Mouse (Mus musculus) CH12.LX (cell line): ENCODE measurements around the gene Ces4a. TPM values are rescaled to one million over a fixed set of nuclear protein-coding genes. Genes with fewer than 3 reads are reported as not detected.

ENCODE experiments used
- DNase-seq: peaks from one replicate; pipeline ENCODE4 v3.0.0-alpha.2; 2013; ENCODE audit errors: extremely low read depth
- H3K27ac ChIP-seq: 2 replicates; pipeline ENCODE4 v1.5.1; 2012; ENCODE audit warnings: low read depth, mild to moderate bottlenecking, control low read depth, moderate library complexity; ENCODE audit not compliant: insufficient read depth
- H3K27me3 ChIP-seq: replicated peaks from 2 replicates; pipeline ENCODE3; 2012; ENCODE audit warnings: inconsistent platforms
- H3K36me3 ChIP-seq, 2 experiments: replicated peaks in 1 of 2; 2 replicates each; pipeline versions ENCODE3 to v1.6.1; 2012; ENCODE audit warnings: inconsistent platforms in 1 of 2, low read length in 1 of 2, mild to moderate bottlenecking in 1 of 2, mixed read lengths in 1 of 2, moderate library complexity in 1 of 2; ENCODE audit not compliant: control insufficient read depth in 1 of 2, insufficient read depth in 1 of 2
- H3K4me1 ChIP-seq, 2 experiments: 2 replicates each; pipeline ENCODE4 v1.6.1; 2012; ENCODE audit warnings: inconsistent platforms in 1 of 2, moderate library complexity in 1 of 2; ENCODE audit not compliant: insufficient read depth in 2 of 2, control insufficient read depth in 1 of 2
- H3K4me2 ChIP-seq: 2 replicates; pipeline ENCODE4 v1.6.1; 2012; ENCODE audit warnings: low read depth, mild to moderate bottlenecking, control low read depth; ENCODE audit not compliant: poor library complexity, insufficient read depth, severe bottlenecking
- H3K4me3 ChIP-seq, 3 experiments: fragments of 150-350 bp in 1 of 3; sonication (generic) in 1 of 3; replicated peaks in 1 of 3; 2 replicates each; pipeline versions ENCODE3 to v1.5.1; 2011 to 2012; ENCODE audit warnings: low read depth in 2 of 3, low read length in 2 of 3, mild to moderate bottlenecking in 2 of 3, moderate library complexity in 2 of 3, control low read depth in 1 of 3, improper control_type of control experiment in 1 of 3, inconsistent platforms in 1 of 3, mixed read lengths in 1 of 3; ENCODE audit not compliant: poor library complexity in 1 of 3
- H3K79me2 ChIP-seq: replicated peaks from 2 replicates; pipeline ENCODE4 v1.6.1; 2012; ENCODE audit warnings: mild to moderate bottlenecking, moderate library complexity; ENCODE audit not compliant: control insufficient read depth, poor library complexity, insufficient read depth, severe bottlenecking; ENCODE audit errors: extremely low read depth
- H3K9ac ChIP-seq: 2 replicates; pipeline ENCODE4 v1.6.1; 2012; ENCODE audit warnings: low read depth, mild to moderate bottlenecking, control low read depth, moderate library complexity; ENCODE audit not compliant: insufficient read depth
- H3K9me3 ChIP-seq: replicated peaks from 2 replicates; pipeline ENCODE3; 2012; ENCODE audit warnings: low read length, inconsistent platforms, mixed read lengths
- CHD1 ChIP-seq: IDR thresholded peaks from 2 replicates; pipeline ENCODE4 v1.6.1; 2012; ENCODE audit warnings: low read depth, low read length, improper control_type of control experiment, inconsistent platforms
- CTCF ChIP-seq, 2 experiments: IDR thresholded peaks in 1 of 2; conservative IDR thresholded peaks in 1 of 2; 2 replicates each; pipeline ENCODE4 v1.5.1; 2011 to 2012; ENCODE audit warnings: low read depth in 2 of 2, low read length in 2 of 2, improper control_type of control experiment in 1 of 2, inconsistent platforms in 1 of 2, mild to moderate bottlenecking in 1 of 2, moderate library complexity in 1 of 2
- EP300 ChIP-seq: IDR thresholded peaks from 2 replicates; pipeline ENCODE4 v1.6.1; 2011; ENCODE audit warnings: low read length, improper control_type of control experiment
- ETS1 ChIP-seq: conservative IDR thresholded peaks from 2 replicates; pipeline ENCODE4 v1.6.1; 2012; ENCODE audit warnings: low read depth, mild to moderate bottlenecking, inconsistent platforms, low read length, improper control_type of control experiment, moderate library complexity
- GABPA ChIP-seq: IDR thresholded peaks from 2 replicates; pipeline ENCODE4 v1.6.1; 2012; ENCODE audit warnings: low read depth, low read length, improper control_type of control experiment, inconsistent platforms; ENCODE audit not compliant: insufficient replicate concordance
- JUN ChIP-seq: IDR thresholded peaks from 2 replicates; pipeline ENCODE4 v1.6.1; 2011; ENCODE audit warnings: low read depth, mild to moderate bottlenecking, low read length, improper control_type of control experiment, moderate library complexity; ENCODE audit not compliant: insufficient read depth
- KAT2A ChIP-seq: IDR thresholded peaks from 2 replicates; pipeline ENCODE4 v1.6.1; 2012; ENCODE audit warnings: low read length, improper control_type of control experiment, inconsistent platforms; ENCODE audit not compliant: insufficient replicate concordance
- MAX ChIP-seq: IDR thresholded peaks from 2 replicates; pipeline ENCODE4 v1.6.1; 2011; ENCODE audit warnings: low read length, improper control_type of control experiment
- MAZ ChIP-seq: IDR thresholded peaks from 2 replicates; pipeline ENCODE4 v1.6.1; 2012; ENCODE audit warnings: low read depth, mild to moderate bottlenecking, inconsistent platforms, low read length, improper control_type of control experiment, moderate library complexity
- MEF2A ChIP-seq: IDR thresholded peaks from 2 replicates; pipeline ENCODE4 v1.6.1; 2014; ENCODE audit warnings: low read depth, mild to moderate bottlenecking, inconsistent platforms, low read length, improper control_type of control experiment, borderline replicate concordance
- MYC ChIP-seq: IDR thresholded peaks from 2 replicates; pipeline ENCODE4 v1.6.1; 2011; ENCODE audit warnings: low read depth, mild to moderate bottlenecking, improper control_type of control experiment, low read length
- NRF1 ChIP-seq: IDR thresholded peaks from 2 replicates; pipeline ENCODE4 v1.6.1; 2014; ENCODE audit warnings: low read depth, mild to moderate bottlenecking, inconsistent platforms, low read length, improper control_type of control experiment, moderate library complexity
- RAD21 ChIP-seq: IDR thresholded peaks from 2 replicates; pipeline ENCODE4 v1.6.1; 2011; ENCODE audit warnings: low read depth, mild to moderate bottlenecking, low read length, improper control_type of control experiment, moderate library complexity
- SMC3 ChIP-seq: IDR thresholded peaks from 2 replicates; pipeline ENCODE4 v1.6.1; 2011; ENCODE audit warnings: low read depth, low read length, improper control_type of control experiment
- TBP ChIP-seq: conservative IDR thresholded peaks from 2 replicates; pipeline ENCODE4 v1.6.1; 2011; ENCODE audit warnings: low read depth, low read length, improper control_type of control experiment
- UBTF ChIP-seq: IDR thresholded peaks from 2 replicates; pipeline ENCODE4 v1.6.1; 2012; ENCODE audit warnings: low read depth, mild to moderate bottlenecking, inconsistent platforms, low read length, improper control_type of control experiment, moderate library complexity
- ZNF384 ChIP-seq: IDR thresholded peaks from 2 replicates; pipeline ENCODE4 v1.6.1; 2012; ENCODE audit warnings: low read depth, low read length, improper control_type of control experiment, inconsistent platforms
- dilution Hi-C: fragments of 300-500 bp; cut with MboI; formaldehyde crosslinking; loops from 2 replicates; pipeline ENCODE4 v1.14.3; 2020; ENCODE audit warnings: low sequenced_read_pairs; ENCODE audit not compliant: extremely low pct_unique_long_range_greater_than_20kb, extremely low pct_ligation_motif_present
- in situ Hi-C: fragments of 300-500 bp; cut with MboI; formaldehyde crosslinking; loops from 3 replicates; pipeline ENCODE4 v1.14.3; 2019; ENCODE audit warnings: low sequenced_read_pairs, low pct_ligation_motif_present, low pct_unique_long_range_greater_than_20kb, mixed read lengths
- polyA plus RNA-seq: library from polyadenylated mRNA; unstranded; fragments of >175 nt; gene quantifications from 2 replicates; pipeline ENCODE4 v1.2.1, GENCODE M21; 2012; ENCODE audit warnings: low read depth; ENCODE audit not compliant: insufficient read length
- total RNA-seq, 2 experiments: library from RNA; depleted of rRNA; stranded (reverse); fragments of 300-350 nt in 1 of 2; fragments of >200 nt in 1 of 2; gene quantifications; 2 replicates each; pipeline ENCODE4 v1.2.3; 2012 to 2014

Gene Ces4a
- total and polyA plus RNA-seq, 3 experiments: not detected

DNA sequence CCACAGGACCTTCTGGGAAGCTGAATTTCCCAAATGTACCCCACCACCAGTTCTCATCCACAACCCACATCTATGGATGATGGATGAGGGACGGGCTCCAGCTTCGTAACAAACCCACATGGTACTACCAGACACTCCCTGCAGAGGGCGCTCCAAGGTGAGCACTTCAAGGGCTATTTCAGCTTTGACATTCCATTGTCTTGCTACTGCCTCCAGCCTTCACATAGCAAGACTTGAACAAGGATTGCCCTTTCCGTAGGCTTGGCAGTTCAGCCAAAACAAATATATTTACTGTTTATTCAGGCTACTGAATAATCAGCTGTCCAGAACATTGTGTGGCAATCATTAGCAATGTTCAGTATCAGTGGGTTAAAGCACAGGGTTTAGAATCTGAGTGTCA lies 6.8 kb downstream of the Ces4a start:
- no peaks in the 10 kb centered on the region for H3K27me3 ChIP-seq
- H3K79me2 ChIP-seq: no peaks in the 10 kb centered on the region
- H3K4me2 ChIP-seq: no peak overlapping the region
- in situ Hi-C loops: no loop called here
- no peak overlapping the region for H3K9ac ChIP-seq
- H3K27ac ChIP-seq: no peak overlapping the region
- no peak overlapping the region for H3K4me3 ChIP-seq
- dilution Hi-C loops: no loop called here
- peak; percentile 52 for DNase-seq
- no peaks in the 10 kb centered on the region for H3K9me3 ChIP-seq
- TF ChIP-seq RAD21: peak; percentile 65
- TF ChIP-seq JUN: no peak
- TF ChIP-seq GABPA: no peak
- TF ChIP-seq ZNF384: no peak
- 0 out of 2 replicates have a peak, but pooled peaks have one; percentile 56 for TF ChIP-seq MYC
- TF ChIP-seq SMC3: peak; percentile 72
- TF ChIP-seq MEF2A: no peak
- TF ChIP-seq NRF1: no peak
- TF ChIP-seq CTCF (conservative IDR thresholded peaks at IDR 0.05 in 1 of 2, IDR thresholded peaks at IDR 0.05 in 1 of 2; ENCODE audit: low read depth in 2 of 2, low read length in 2 of 2): peak; percentile 85 to 97
- H3K4me1 ChIP-seq: no peaks in the 10 kb centered on the region
- no peaks in the 10 kb centered on the region for H3K36me3 ChIP-seq

DNA sequence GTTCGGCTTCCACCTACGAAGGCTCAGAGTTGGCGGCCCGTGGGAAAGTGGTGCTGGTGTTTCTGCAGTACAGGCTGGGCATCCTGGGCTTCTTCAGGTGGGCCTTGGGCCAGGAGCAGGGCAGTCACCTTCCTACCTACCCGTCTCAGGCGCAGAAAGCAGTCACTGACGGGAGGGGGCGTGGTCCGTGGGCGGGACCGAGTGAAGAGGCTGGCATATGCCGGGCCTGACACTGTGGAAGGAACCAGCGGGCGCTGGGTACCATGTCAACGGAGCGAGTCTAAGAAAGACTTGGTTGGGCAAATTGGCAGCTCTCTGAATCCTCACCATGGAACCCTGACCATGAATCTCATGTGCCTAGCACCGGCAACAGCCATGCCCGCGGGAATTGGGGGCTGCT lies 10.8 kb downstream of the Ces4a start:
- peak overlapping the region; percentile 9; the same call in 1 of the 2 replicates for H3K4me2 ChIP-seq
- no peak overlapping the region for H3K9ac ChIP-seq
- H3K36me3 ChIP-seq: no peaks in the 10 kb centered on the region
- no peak overlapping the region for H3K4me3 ChIP-seq
- H3K4me1 ChIP-seq: 0 out of 4 replicates have a peak, but pooled peaks cover 0 to 3% of the 10 kb centered on the region in 2 experiments
- no peaks in the 10 kb centered on the region for H3K9me3 ChIP-seq
- H3K27ac ChIP-seq: no peak overlapping the region
- H3K27me3 ChIP-seq: no peaks in the 10 kb centered on the region
- dilution Hi-C loops (no loop called here), in situ Hi-C loops (no loop called here)
- DNase-seq: no peak
- TF ChIP-seq CHD1 (no peak), ETS1 (no peak), KAT2A (no peak), MAX (no peak), SMC3 (no peak), UBTF (no peak), TBP (no peak), MAZ (no peak), EP300 (no peak)
- no peaks in the 10 kb centered on the region for H3K79me2 ChIP-seq
